Mouse (Mus musculus) lung, postnatal 0 days (tissue): Measurements from ENCODE around the gene Rgs14.

Experiments
- CTCF ChIP-seq: IDR thresholded peaks from 2 replicates; pipeline ENCODE4 v1.5.1; 2016; ENCODE audit warnings: antibody characterized with exemption, mild to moderate bottlenecking
- EP300 ChIP-seq: IDR thresholded peaks from 2 replicates; pipeline ENCODE4 v1.6.1; 2016; ENCODE audit warnings: antibody characterized with exemption, mild to moderate bottlenecking, control low read depth

- TF ChIP-seq CTCF, result no peak
- no peak for TF ChIP-seq EP300
Observed at GRCm38 (mm10) chr13:55335701-55336100, 33.8 kb upstream of the Rgs14 start.
